Comparison of ENCODE assay signal across 9 mouse cellular contexts in the genomic region with DNA sequence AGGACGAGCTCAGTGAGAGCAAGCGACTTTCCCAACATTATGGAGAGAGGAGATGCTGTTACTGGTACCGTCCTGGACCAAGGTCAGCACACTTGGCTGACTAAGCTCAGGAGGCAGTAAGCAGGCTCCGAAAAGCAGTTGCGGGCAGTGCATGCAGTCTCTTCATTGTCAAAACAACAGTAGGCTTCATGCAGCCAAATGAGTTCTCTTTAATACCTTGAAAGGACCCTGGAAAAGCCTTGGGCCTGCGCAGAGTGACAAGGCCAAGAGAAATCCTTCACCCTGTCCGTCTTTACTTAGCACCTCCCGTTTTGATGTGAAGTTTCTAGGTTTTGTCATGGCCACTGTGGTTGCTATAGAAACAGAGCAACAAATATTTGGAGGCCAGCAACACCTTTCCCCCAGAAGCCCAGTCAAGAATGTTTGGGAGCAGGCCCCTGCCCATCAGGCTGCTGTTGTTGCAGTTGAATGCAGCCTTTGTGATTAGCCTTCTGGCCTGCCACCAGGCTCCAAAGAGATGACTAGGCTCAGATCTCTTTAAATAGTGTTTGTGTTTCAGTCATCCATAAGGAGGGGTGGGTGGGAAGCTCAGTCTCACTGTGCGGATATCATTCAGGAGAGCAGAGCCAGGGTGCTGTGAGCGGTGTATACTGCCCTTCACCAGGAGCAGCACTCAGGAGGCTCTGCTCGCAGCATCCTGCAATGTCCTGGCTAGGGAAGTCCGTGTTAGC.
DNase-seq lines count a peak whose midpoint lies in the region; ATAC-seq lines count a peak whose summit lies in the region.
"Had no signal": no experiment of that assay in that cellular context is flagged by ENCODE, and none has a peak within 500 bp of the region (broad histone marks: within the 10 kb centered on the region; RNA-seq: fewer than 3 reads in every experiment).

No protein-coding gene starts in this region.

- H3K4me2 ChIP-seq in kidney, embryonic 14.5 days (replicated peaks; ENCODE audit: low read depth, low read length), result no peak overlapping the region
- H3K4me2 ChIP-seq in midbrain, embryonic 15.5 days, result no peak overlapping the region
- H3K4me2 ChIP-seq in intestine, embryonic 15.5 days (replicated peaks), result no peak overlapping the region

- ATAC-seq in kidney, embryonic 14.5 days (ENCODE audit: low FRiP score, low TSS enrichment), result peak; percentile 43
- ATAC-seq in midbrain, embryonic 15.5 days (replicated peaks), result peak; percentile 78
- no peak for ATAC-seq in megakaryocyte, adult 5-6 weeks (ENCODE audit: poor library complexity, severe bottlenecking)
- ATAC-seq in intestine, embryonic 15.5 days, result no peak

- no peak overlapping the region for H3K27ac ChIP-seq in kidney, embryonic 14.5 days (ENCODE audit: low read depth, low read length)
- H3K27ac ChIP-seq in midbrain, embryonic 15.5 days, result 0 out of 2 replicates have a peak overlapping the region, but pooled peaks have one; percentile 28
- no peak overlapping the region for H3K27ac ChIP-seq in intestine, embryonic 15.5 days

- no peak for DNase-seq in kidney, postnatal 4 days
- peak; percentile 65 for DNase-seq in embryo, embryonic 10.5 days (ENCODE audit: low spot score)
- DNase-seq in forelimb bud, embryonic 11.5 days (ENCODE audit: low read depth, low spot score), result peak; percentile 68
- no peak for DNase-seq in kidney, adult 11 months
- DNase-seq: cerebellum, adult 9-11 months had no signal

- H3K36me3 ChIP-seq in kidney, embryonic 14.5 days (ENCODE audit: control insufficient read depth, insufficient read depth, low read length), result no peaks in the 10 kb centered on the region
- H3K36me3 ChIP-seq in midbrain, embryonic 15.5 days (replicated peaks), result no peaks in the 10 kb centered on the region
- no peaks in the 10 kb centered on the region for H3K36me3 ChIP-seq in intestine, embryonic 15.5 days

- no peak overlapping the region for H3K9ac ChIP-seq in kidney, embryonic 14.5 days (ENCODE audit: low read depth, low read length)
- no peak overlapping the region for H3K9ac ChIP-seq in midbrain, embryonic 15.5 days
- H3K9ac ChIP-seq in intestine, embryonic 15.5 days, result no peak overlapping the region

- WGBS in kidney, embryonic 14.5 days, result 54% methylated on average over 12 of the region's 12 CpGs
- 28% methylated on average over 12 of the region's 12 CpGs for WGBS in midbrain, embryonic 15.5 days
- 72% methylated on average over 12 of the region's 12 CpGs for WGBS in intestine, embryonic 15.5 days

- H3K4me3 ChIP-seq in kidney, embryonic 14.5 days (ENCODE audit: low read length), result no peak overlapping the region
- H3K4me3 ChIP-seq in midbrain, embryonic 15.5 days, result no peak overlapping the region
- H3K4me3 ChIP-seq in intestine, embryonic 15.5 days (replicated peaks), result no peak overlapping the region

- H3K4me1 ChIP-seq in kidney, embryonic 14.5 days (ENCODE audit: control insufficient read depth, insufficient read depth, low read length), result peaks cover 21% of the 10 kb centered on the region; the same call in 1 of the 2 replicates
- peaks cover 18% of the 10 kb centered on the region for H3K4me1 ChIP-seq in midbrain, embryonic 15.5 days
- H3K4me1 ChIP-seq in intestine, embryonic 15.5 days (replicated peaks), result peaks cover 5% of the 10 kb centered on the region; the same call in 1 of the 2 replicates

- no peaks in the 10 kb centered on the region for H3K27me3 ChIP-seq in kidney, embryonic 14.5 days (ENCODE audit: control insufficient read depth, insufficient read depth, low read length)
- no peaks in the 10 kb centered on the region for H3K27me3 ChIP-seq in midbrain, embryonic 15.5 days (replicated peaks)
- no peaks in the 10 kb centered on the region for H3K27me3 ChIP-seq in intestine, embryonic 15.5 days (replicated peaks)

- no peaks in the 10 kb centered on the region for H3K9me3 ChIP-seq in kidney, embryonic 14.5 days (ENCODE audit: control insufficient read depth, low read length)
- H3K9me3 ChIP-seq in midbrain, embryonic 15.5 days, result no peaks in the 10 kb centered on the region
- no peaks in the 10 kb centered on the region for H3K9me3 ChIP-seq in intestine, embryonic 15.5 days

Comparison
In these comparisons a context has a peak if more than half of its experiments do, and no peak if none do; other contexts are left out.
1. ATAC-seq: peak in kidney, embryonic 14.5 days (single experiment) and midbrain, embryonic 15.5 days (single experiment); none in megakaryocyte, adult 5-6 weeks (single experiment) and intestine, embryonic 15.5 days (single experiment).
2. DNase-seq: peak in embryo, embryonic 10.5 days (single experiment) and forelimb bud, embryonic 11.5 days (single experiment); none in kidney, postnatal 4 days (0 of 2) and kidney, adult 11 months (single experiment).